Mouse (Mus musculus) midbrain, embryonic 16.5 days (tissue): Measurements from ENCODE around the gene Klhl15. TPM values are rescaled to one million over a fixed set of nuclear protein-coding genes. Genes with fewer than 3 reads are reported as not detected.
"Not testable (repeated sequence)": the region's sequence is repeated elsewhere in the genome, so short reads cannot be mapped to it uniquely, and the experiment has no call there.

Experiments used
- ATAC-seq: fragments of 200-750 bp; cut with Nextera tagmentation; 2 replicates; pipeline ENCODE4 v1.8.0; 2017; ENCODE audit warnings: moderate TSS enrichment
- H3K27ac ChIP-seq: fragments of 300-500 bp; sonication (generic); 2 replicates; pipeline ENCODE4 v1.5.1; 2014; ENCODE audit warnings: mild to moderate bottlenecking, low read length, mixed read lengths
- H3K27me3 ChIP-seq: fragments of 300-500 bp; sonication (generic); 2 replicates; pipeline ENCODE4 v1.6.1; 2014; ENCODE audit warnings: low read depth, low read length, mixed read lengths; ENCODE audit not compliant: control insufficient read depth, insufficient read depth
- H3K36me3 ChIP-seq: fragments of 300-500 bp; sonication (generic); 2 replicates; pipeline ENCODE4 v1.6.1; 2014; ENCODE audit warnings: mild to moderate bottlenecking, low read length, moderate library complexity, mixed read lengths; ENCODE audit not compliant: control insufficient read depth, insufficient read depth
- H3K4me1 ChIP-seq: fragments of 300-500 bp; sonication (generic); 2 replicates; pipeline ENCODE4 v1.6.1; 2014; ENCODE audit warnings: mild to moderate bottlenecking, low read length, mixed read lengths; ENCODE audit not compliant: control insufficient read depth, insufficient read depth
- H3K4me2 ChIP-seq: fragments of 300-500 bp; sonication (generic); 2 replicates; pipeline ENCODE4 v1.6.1; 2014; ENCODE audit warnings: mild to moderate bottlenecking, low read length, mixed read lengths
- H3K4me3 ChIP-seq: fragments of 300-500 bp; sonication (generic); 2 replicates; pipeline ENCODE4 v1.5.1; 2014; ENCODE audit warnings: low read depth, mild to moderate bottlenecking, low read length, moderate library complexity, mixed read lengths
- H3K9ac ChIP-seq: fragments of 300-500 bp; sonication (generic); 2 replicates; pipeline ENCODE4 v1.6.1; 2014; ENCODE audit warnings: low read depth, low read length, mixed read lengths
- H3K9me3 ChIP-seq: fragments of 300-500 bp; sonication (generic); replicated peaks from 2 replicates; pipeline ENCODE4 v1.6.1; 2014; ENCODE audit warnings: mild to moderate bottlenecking, low read length, mixed read lengths; ENCODE audit not compliant: control insufficient read depth, poor library complexity, severe bottlenecking
- whole genome bisulfite sequencing: fragments of 180-500 bp; shearing (Covaris S2); extraction: QIAGEN DNeasy Blood & Tissue Kit; methylation state at CpG from one replicate; pipeline ENCODE4 v1.1.7; 2014; 5-methylcytosine and 5-hydroxymethylcytosine counted together
- polyA plus RNA-seq: library from polyadenylated mRNA; unstranded; fragments of >200 nt; fragmentation: Nextera tagmentation; extraction: Ambion mirVana; gene quantifications from 2 replicates; pipeline ENCODE4 v1.2.1, GENCODE M21; 2015

Klhl15 gene
- polyA plus RNA-seq = 9.3 and 9.7 TPM in 2 replicates

DNA sequence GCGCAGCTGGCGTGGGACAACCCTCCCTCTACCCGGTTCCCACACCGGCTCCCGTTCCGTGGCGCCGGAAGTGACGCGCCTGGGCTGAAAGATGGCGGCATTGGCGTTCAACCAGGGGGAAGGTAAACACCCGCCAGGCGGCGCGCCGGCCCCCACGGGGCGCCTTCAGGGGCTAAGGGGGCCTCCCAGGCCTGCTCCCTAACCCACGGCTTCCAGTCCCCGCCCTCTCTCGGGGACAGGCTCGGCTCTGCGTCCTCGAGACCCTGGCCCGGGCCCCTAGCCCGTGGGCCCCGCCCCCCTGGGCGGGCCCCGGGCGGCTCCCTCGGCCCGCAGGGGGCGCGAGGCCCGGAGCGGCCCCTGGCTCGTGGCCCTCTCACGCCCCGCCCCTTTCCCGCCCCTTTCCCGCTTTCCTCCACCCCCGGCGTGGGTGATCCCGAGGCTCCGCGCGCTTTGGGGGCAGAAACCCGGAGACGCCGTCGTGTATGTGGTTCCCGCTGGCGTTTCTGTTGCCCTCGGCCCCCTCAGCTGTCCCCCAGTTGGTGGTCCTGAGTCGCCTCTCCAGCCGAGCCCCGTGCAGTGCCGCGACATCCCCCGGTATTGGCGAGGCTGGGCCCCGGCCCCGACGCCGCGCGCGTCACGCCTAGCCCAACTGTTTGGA is at the start of gene Klhl15:
Gene Klhl15, plus strand, starts transcription at position 68 of the 658 bp plus-strand sequence.
- H3K27me3 ChIP-seq = peaks cover 35% of the 10 kb centered on the region
- 10% methylated on average over 55 of the region's 70 CpGs for WGBS
- ATAC-seq = peak; percentile 93
- peak within 1 kb of the TSS; percentile 64 for H3K4me3 ChIP-seq
- peak within 1 kb of the TSS; percentile 73 for H3K9ac ChIP-seq
- no peaks in the 10 kb centered on the region for H3K36me3 ChIP-seq
- H3K4me2 ChIP-seq = peak within 1 kb of the TSS; percentile 48
- no peaks in the 10 kb centered on the region for H3K4me1 ChIP-seq
- peak within 1 kb of the TSS; percentile 89 for H3K27ac ChIP-seq
- no peaks in the 10 kb centered on the region for H3K9me3 ChIP-seq

DNA sequence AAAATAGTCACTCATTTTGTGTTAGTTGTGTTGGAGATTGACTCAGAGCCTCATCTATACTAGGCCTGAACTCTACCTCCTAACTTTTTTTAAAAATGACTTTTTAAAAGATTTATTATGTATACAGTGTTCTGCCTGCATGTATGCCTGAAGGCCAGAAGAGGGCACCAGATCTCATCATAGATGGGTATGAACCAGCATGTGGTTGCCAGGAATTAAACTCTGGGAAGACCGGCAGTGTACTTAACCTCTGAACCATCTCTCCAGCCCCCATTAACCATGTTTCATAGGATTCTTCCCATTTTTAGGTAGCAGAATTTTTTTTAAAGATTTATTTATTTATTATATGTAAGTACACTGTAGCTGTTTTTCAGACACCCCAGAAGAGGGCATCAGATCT is 49.2 kb upstream of the Klhl15 start:
- no peaks in the 10 kb centered on the region for H3K36me3 ChIP-seq
- H3K4me1 ChIP-seq = no peaks in the 10 kb centered on the region
- H3K4me2 ChIP-seq = no peak overlapping the region
- no peaks in the 10 kb centered on the region for H3K9me3 ChIP-seq
- peaks cover 12% of the 10 kb centered on the region for H3K27me3 ChIP-seq
- H3K27ac ChIP-seq = no peak overlapping the region
- H3K4me3 ChIP-seq = no peak overlapping the region
- no peak overlapping the region for H3K9ac ChIP-seq
- ATAC-seq = no peak
- 53% methylated on average over 1 of the region's 1 CpGs for WGBS

DNA sequence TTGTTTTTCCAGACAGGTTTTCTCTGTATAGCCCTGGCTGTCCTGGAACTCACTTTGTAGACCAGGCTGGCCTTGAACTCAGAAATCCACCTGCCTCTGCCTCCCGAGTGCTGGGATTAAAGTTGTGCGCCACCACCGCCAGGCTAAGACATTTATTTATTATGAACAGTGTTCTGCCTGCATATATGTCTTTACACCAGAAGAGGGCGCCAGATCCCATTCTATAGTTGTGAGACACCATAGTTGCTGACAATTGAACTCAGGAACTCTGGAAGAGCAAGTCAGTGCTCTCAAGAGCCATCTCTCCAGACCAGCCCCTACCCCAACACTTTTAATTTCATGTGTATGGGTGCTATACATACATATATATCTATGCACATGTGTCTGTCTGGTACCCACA is 40.5 kb upstream of the Klhl15 start:
- H3K36me3 ChIP-seq = peaks cover 27% of the 10 kb centered on the region
- H3K9ac ChIP-seq, H3K27me3 ChIP-seq, H3K4me2 ChIP-seq, H3K9me3 ChIP-seq, H3K4me1 ChIP-seq, H3K4me3 ChIP-seq, H3K27ac ChIP-seq, ATAC-seq: not testable (repeated sequence)
- 78% methylated on average over 4 of the region's 4 CpGs for WGBS

DNA sequence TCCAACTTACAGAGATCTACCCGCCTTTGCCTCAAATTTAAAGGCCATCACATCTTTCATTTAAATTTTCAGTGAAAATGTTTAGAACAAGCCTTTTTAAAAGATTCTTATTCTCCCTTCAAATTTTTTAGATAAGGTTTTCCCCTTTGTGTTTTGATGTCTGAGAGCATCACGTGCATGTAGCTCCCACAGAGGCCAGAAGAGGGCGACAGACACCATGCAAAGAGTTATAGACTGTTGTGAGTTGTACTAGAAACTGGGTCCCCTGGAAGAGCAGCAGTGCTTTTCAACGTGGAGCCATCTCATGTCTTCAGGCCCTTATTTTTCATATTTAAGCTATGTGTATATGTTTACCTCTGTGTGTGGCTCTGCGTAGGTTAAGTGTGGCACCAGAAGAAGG is 36.6 kb upstream of the Klhl15 start:
- Histone ChIP-seq H3K4me3 (no peak overlapping the region), H3K36me3 (peaks cover 31% of the 10 kb centered on the region), H3K9me3 (0 out of 2 replicates have a peak, but pooled peaks cover 4% of the 10 kb centered on the region), H3K27me3 (no peaks in the 10 kb centered on the region), H3K4me2 (no peak overlapping the region), H3K27ac (no peak overlapping the region), H3K4me1 (no peaks in the 10 kb centered on the region), H3K9ac (no peak overlapping the region)
- ATAC-seq = no peak
- 87% methylated on average over 5 of the region's 5 CpGs for WGBS

DNA sequence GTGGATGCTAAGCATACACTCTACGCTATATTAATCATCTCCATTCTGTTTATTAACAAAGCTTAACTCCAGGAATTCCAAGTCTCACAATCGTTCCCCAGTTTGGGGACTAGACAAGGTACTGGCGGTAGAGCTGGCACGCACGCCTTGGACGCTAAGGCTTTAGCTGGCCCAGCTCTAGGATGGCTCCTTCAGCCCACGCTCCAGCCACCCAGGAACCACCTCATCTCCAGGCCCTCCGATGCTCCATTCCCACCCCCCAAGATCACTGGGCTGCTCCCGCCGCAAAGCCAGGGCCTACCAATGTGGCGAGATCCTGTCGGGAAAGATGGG is 22.2 kb upstream of the Klhl15 start:
- H3K9ac ChIP-seq = peak overlapping the region; percentile 81
- H3K9me3 ChIP-seq = no peaks in the 10 kb centered on the region
- peak; percentile 77 for ATAC-seq
- peak overlapping the region; percentile 74 for H3K4me2 ChIP-seq
- peaks cover 9% of the 10 kb centered on the region for H3K36me3 ChIP-seq
- H3K4me3 ChIP-seq = peak overlapping the region; percentile 77
- H3K27ac ChIP-seq = peak overlapping the region; percentile 88
- peaks cover 6% of the 10 kb centered on the region; the same call in 1 of the 2 replicates for H3K4me1 ChIP-seq
- no peaks in the 10 kb centered on the region for H3K27me3 ChIP-seq
- whole genome bisulfite sequencing = 0% methylated on average over 9 of the region's 12 CpGs

DNA sequence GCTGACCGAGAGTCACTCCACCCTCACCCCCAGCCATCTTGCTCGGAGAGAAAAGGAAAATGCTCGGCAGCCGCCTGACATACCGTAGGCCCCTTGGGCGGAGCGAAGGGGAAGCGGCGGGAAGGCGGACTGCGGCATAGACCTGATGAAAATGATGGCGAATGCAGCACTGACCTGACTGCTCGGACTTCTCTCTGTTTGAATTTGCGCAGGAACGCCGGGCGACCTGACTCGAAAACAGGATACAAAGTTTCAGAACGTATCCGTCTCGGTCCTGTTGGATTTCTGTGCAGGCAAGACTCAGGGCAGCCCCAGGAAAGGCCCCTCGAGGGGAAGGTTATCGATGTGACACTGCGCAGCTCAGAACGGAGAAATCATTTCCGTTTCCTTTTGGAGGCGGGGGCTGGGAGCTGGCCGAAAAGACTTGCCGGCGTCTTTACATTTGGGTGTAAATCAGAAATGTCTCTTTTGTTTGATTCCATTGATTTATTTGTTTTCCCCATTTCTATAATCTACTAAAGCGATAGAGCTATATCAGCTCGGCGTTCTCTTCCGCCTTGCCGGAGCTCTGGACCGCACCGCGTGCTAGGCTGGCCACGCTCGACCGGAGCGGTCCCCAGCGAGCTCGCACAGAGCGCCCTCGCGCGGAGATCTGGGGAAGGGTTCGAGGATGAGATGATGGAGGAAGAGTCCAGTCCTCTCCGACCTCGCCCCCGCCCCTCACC is 21.6 kb upstream of the Klhl15 start, which contains the start of gene Eif2s3x:
Gene Eif2s3x, minus strand, starts transcription at position 266 of the 725 bp plus-strand sequence.
- peak within 1 kb of the TSS; percentile 88 for H3K27ac ChIP-seq
- whole genome bisulfite sequencing = 0% methylated on average over 52 of the region's 52 CpGs
- no peaks in the 10 kb centered on the region for H3K9me3 ChIP-seq
- H3K36me3 ChIP-seq = 0 out of 2 replicates have a peak, but pooled peaks cover 5% of the 10 kb centered on the region
- H3K4me2 ChIP-seq = peak within 1 kb of the TSS; percentile 74
- peak; percentile 96 for ATAC-seq
- H3K9ac ChIP-seq = peak within 1 kb of the TSS; percentile 81
- H3K4me3 ChIP-seq = peak within 1 kb of the TSS; percentile 77
- peaks cover 6% of the 10 kb centered on the region; the same call in 1 of the 2 replicates for H3K4me1 ChIP-seq
- H3K27me3 ChIP-seq = no peaks in the 10 kb centered on the region

DNA sequence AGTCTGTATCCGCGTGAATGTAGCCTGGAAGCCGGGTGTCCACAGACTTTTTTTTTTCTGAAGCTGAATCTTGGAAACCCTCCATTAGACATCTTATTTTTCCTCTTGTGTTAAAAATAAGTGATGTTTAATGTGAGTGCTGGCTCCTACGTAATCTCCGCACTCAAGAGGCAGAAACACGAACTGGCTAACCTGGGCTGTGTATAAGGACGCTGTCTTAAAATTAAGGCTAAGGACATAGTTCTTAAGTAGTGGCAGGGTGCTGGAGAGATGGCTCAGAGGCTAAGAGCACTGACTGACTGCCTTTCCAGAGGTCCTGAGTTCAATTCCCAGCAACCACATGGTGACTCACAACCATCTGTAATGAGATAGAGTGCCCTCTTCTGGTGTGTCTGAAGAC is 21.0 kb upstream of the Klhl15 start:
- H3K27me3 ChIP-seq = no peaks in the 10 kb centered on the region
- H3K4me3 ChIP-seq = peak overlapping the region; percentile 77
- peaks cover 6% of the 10 kb centered on the region; the same call in 1 of the 2 replicates for H3K4me1 ChIP-seq
- peak overlapping the region; percentile 88 for H3K27ac ChIP-seq
- H3K9ac ChIP-seq = peak overlapping the region; percentile 81
- ATAC-seq = peak; percentile 46
- H3K36me3 ChIP-seq = 0 out of 2 replicates have a peak, but pooled peaks cover 3% of the 10 kb centered on the region
- WGBS = 8% methylated on average over 7 of the region's 7 CpGs
- H3K4me2 ChIP-seq = peak overlapping the region; percentile 59
- no peaks in the 10 kb centered on the region for H3K9me3 ChIP-seq

DNA sequence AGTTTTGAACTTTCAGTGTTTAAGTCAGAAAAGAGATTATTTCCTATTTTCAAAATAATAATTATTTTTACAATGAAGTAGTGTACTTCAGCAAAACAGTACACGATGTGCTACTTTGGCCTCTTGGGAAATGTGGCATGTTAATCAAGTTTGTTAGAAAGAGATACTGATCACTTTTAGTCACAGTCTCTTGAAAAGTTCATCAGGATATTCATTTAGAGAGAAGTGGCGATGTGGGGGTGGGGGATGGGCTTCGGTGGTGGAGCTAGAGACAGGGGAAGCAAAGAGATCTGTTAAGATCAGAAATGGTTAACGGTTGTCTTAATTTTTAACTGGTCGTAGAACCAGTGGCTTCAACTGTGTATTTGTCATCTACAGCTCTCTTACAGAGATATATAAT is 967 bp upstream of the Klhl15 start:
- Histone ChIP-seq H3K4me1 (no peaks in the 10 kb centered on the region), H3K4me2 (no peak overlapping the region; the same call in 1 of the 2 replicates), H3K9ac (no peak overlapping the region), H3K9me3 (no peaks in the 10 kb centered on the region), H3K27ac (no peak overlapping the region), H3K36me3 (no peaks in the 10 kb centered on the region), H3K27me3 (peaks cover 35% of the 10 kb centered on the region), H3K4me3 (no peak overlapping the region)
- WGBS = 44% methylated on average over 5 of the region's 5 CpGs
- ATAC-seq = no peak
